Mouse (Mus musculus) G1E-ER4 (cell line): ENCODE data around the gene Afdn. TPM values are rescaled to one million over a fixed set of nuclear protein-coding genes. Genes with fewer than 3 reads are reported as not detected.

Experiments used
- GATA1 ChIP-seq: IDR thresholded peaks from one replicate; pipeline ENCODE4 v1.8.0; 2012; ENCODE audit warnings: low read length, inconsistent platforms
- polyA plus RNA-seq: library from polyadenylated mRNA; stranded (reverse); fragments of >175 nt; gene quantifications from 2 replicates; pipeline ENCODE4 v1.2.3, GENCODE M21; 2012

Afdn gene
- 0.06 and 0.08 TPM in 2 replicates for polyA plus RNA-seq

DNA sequence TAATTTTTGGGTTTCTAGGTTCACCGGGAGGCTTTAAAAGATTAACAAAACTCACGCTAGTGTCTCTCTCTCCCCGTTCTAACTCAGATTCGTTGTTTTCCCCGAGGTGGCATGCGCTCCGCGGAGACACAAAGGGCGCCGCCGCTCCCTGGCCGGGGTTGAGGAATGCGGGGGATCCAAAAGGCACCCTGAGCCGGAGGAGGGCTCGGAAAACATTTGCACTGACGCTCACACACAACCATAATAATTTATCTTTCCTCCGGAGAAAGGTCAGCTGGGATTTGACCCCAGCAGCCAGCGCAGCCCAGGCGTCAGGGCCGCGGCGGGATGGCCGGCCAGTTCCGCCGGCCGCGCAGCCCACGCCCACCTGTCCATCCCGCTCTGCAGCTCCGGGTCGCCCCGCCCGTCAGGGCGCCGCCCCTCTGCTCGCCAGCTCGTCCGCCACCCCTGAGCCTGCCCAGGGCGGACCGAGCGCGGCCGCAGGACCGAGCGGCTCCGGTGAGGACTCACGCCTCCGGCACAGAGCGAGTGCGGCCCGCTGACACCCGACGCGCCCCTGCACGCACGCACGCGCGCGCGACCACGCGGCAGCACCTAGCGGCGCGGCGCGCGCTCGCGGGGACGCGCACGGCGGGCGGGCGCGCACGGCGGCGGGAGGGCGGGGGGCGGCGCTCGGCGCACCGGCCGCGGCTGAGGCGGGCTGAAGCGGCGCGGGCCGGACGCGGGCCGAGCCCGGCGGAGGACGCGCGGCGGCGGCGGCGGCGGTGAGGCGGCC is at the start of gene Afdn:
Gene Afdn, plus strand, starts transcription at position 687 of the 775 bp plus-strand sequence.
- no peak for TF ChIP-seq GATA1

DNA sequence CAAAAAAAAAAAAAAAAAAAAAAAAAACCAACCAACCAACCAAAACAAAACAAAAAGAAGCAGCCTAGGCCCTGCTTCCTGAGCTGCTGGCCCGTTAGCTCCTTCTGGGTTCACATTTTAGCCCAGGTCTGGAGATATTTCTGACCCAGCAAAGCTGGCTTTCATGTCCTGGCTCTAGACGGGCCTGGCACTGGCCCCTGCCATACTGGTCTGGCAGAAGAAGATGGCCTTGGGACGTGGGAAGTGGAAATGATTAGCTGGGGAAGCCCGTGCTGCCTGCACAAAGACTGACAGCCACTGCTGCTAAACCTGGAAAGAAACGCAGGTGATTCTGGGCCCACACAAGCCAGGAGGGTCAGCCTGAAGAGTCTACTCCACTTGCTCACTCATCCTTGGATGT is 49.2 kb upstream of the Afdn start:
- TF ChIP-seq GATA1 = no peak

DNA sequence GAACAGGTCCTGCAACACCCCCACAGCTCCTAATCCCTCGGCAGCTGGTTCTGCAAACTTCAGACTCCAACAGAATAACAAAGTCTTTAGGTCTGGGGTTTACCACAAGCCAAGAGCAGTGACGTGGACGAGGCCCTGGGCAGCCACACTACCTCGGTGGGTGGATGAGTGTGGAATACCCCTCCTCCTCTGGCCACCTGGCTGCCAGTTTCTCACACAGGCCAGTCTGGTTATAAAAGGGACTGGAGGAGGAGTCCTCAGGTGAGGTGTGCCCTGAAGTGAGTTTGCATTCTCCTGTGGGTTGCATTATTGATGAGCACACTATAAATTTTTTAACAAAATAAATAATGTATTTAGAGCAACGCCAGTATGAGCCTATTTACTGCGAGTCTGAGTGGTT is 48.2 kb upstream of the Afdn start:
- TF ChIP-seq GATA1 = no peak

DNA sequence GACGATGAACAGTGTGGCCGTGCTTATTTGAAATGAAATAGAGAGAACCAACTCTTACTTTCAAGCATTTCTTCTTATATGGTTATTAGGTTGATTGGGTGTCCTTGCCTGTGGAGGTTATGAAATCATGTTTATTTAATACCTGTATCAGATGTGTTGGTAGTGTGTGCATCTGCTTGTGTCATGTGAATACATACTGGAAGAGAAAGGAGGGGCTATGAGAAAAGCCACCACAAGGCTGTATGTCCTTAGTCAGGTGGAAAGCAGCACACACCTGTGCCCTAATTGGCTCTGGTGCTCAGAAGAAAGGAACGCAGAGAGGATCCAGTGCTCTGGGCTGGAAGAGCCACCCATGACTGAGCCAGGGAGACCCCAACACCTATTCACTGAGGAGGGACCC is 47.8 kb upstream of the Afdn start:
- TF ChIP-seq GATA1 = no peak

DNA sequence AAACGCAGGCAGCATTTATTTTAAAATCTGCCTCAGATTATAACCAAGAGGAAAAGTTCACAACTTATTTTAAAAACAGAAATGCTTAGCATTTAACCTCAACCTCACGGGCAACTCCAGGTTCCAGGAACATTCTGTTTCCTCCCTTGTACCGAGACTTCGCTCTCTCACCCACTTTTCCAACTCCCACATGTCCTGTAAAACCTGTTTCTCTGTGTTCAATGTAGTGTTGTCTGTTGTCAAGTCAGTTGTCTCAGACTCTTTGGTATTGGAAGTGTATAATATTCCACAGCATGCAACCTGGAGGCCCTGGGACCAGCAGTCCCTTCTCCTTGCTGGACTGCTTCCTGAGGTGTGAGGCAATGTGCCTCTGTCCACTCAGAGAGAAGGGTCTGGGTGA is 46.2 kb upstream of the Afdn start:
- TF ChIP-seq GATA1 = no peak

GRCm38 (mm10) chr17:13714654-13715053 is 45.7 kb upstream of the Afdn start:
- no peak for TF ChIP-seq GATA1

DNA sequence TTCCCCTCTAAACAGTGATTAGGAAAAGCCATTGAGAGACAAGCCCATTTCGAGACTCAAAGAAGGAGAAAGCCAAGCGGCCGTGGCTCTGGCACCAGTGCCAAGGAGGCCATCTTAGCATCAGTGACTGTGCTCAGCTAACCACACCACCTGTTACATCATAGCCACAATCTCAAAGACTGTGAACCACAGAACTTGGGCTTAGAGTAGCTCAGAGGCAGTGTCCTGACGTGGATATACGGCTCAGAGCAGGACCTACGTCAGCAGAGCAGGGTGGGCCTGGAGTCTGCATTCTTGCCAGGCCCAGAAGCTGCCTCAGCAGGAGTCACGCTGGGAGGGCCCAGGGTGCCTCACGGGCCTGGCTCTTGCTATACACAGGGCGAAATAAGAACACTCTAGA is 44.8 kb upstream of the Afdn start:
- no peak for TF ChIP-seq GATA1

DNA sequence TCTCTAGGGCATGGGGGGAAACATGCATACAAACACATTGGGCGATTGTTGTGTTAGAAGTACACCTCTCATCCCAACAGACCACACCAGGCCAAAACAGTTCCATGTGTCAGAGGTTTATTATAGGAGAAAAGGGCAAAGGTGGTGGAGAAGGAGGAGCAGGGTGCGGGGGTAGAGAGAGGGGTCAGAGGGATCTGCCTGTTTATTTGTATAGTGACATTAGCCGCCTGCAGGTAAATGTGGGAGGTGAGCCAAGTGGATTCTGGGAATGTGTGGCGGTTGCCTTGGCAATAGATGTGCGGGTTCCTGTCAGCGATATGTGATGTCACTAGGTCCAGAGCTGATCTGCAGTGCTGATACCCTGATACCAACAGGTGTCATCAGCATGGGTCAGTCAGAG is 44.0 kb upstream of the Afdn start:
- no peak for TF ChIP-seq GATA1

DNA sequence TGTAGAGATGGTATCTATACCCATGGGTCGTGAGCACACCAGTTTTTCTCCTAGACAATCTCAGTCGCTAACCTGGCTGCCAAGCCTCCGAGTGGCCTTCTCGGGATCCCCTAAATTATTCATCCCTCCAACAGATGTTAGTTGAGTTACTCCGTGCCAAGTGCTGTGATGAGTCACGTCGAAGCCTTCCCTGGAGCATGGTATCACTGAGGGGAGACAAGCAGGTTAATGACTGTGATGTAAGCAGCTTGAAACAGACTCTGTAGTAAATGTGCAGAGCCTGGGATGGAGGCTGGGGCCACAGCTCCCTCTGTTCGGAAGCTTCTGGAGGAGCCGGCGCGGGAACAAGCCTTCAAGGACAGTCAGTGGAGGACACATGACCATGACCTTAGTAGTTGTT is 42.9 kb upstream of the Afdn start:
- TF ChIP-seq GATA1 = no peak

DNA sequence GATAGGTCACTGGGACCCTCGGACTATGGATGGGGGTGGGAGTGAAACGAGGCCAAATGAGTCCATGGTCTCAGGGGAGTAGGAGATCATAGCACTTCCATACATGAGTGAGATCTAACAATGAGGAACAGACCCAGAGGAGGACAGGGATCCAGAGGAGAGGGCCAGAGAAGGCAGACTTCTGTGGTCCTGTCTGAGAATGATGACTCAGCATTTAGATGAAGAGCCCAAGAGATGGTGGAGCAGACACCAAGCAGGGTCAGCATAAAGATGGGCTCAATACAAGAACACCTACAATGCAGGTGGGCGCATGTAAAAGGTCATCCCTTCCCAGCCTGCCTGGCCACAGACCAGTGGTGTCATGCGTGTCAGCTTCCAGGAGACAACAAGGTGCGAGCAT is 40.2 kb upstream of the Afdn start:
- no peak for TF ChIP-seq GATA1

DNA sequence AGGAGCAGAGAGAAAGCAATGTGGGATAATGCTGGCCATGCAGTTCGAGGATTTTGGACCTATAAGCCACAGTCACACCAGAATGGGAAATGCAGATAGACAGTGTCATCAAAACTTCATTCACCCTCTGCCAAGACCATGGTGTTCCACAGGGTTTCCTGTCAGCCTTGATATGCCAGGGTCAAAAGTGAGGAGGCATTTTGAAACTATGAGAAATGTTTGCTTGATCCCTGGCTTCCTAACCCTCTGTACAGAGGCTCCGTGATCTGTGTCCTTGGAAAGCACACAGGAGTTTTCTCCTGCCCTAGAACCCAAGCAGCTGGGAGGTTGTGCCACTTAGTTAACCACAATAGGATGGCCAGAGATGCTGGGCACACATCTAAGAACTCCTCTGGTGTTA is 39.0 kb upstream of the Afdn start:
- no peak for TF ChIP-seq GATA1

- no peak for TF ChIP-seq GATA1
Observed at GRCm38 (mm10) chr17:13722434-13722833, 37.9 kb upstream of the Afdn start.

GRCm38 (mm10) chr17:13725004-13725550 is 35.3 kb upstream of the Afdn start:
- TF ChIP-seq GATA1 = no peak

- TF ChIP-seq GATA1 = no peak
Observed at GRCm38 (mm10) chr17:13726832-13727355, 33.4 kb upstream of the Afdn start.

DNA sequence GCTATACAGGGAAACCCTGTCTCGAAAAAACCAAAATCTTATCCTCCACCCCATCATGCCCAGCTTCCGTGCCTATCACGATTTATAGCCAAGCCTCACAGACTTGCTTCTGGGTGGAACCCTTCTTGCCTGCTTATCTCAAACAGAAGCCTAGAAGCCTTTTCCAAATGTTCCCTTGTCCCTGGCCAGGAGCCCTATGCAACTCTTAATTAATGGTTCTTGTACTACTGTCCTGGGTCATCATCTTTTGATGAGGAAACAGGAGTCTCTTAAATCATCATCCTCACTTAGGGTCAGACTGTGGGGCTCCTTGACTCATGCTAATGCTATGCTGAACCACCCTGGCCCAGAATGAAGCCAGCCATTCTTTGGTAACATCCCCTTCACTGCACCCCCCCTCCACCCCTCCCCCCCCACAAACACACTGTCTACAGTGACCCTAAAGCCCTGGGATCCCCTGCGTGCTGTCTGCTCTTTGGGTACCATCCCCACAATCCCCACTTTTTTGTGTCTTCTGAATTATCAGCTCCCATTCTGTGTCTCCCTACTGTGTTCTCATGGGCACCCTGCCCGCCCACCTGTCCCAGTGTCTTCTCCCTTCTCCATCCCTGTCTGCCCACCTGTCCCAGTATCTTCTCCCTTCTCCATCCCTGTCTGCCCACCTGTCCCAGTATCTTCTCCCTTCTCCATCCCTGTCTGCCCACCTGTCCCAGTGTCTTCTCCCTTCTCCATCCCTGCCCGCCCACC is 29.2 kb upstream of the Afdn start:
- no peak for TF ChIP-seq GATA1

GRCm38 (mm10) chr17:13731727-13732112 is 28.6 kb upstream of the Afdn start:
- no peak for TF ChIP-seq GATA1
